Mouse (Mus musculus): ENCODE measurements around the gene Efhc2. TPM values are rescaled to one million over a fixed set of nuclear protein-coding genes. Genes with fewer than 3 reads are reported as not detected.

The Efhc2 gene
- total RNA-seq (2015) (0.22 TPM in 1 of 2 replicates, not detected in the other), total RNA-seq (2017) (0.10 TPM in 1 of 2 replicates, not detected in the other)

- ATAC-seq (replicated peaks; ENCODE audit: poor library complexity), result peak; percentile 58
Measured at GRCm38 (mm10) chrX:17319126-17319583, at the start of gene Efhc2. Gene Efhc2, minus strand, starts transcription at chrX:17319368.

- peak; percentile 76 for ATAC-seq (replicated peaks; ENCODE audit: poor library complexity)
Measured at GRCm38 (mm10) chrX:17365114-17365513, 45.9 kb upstream of the Efhc2 start.

GRCm38 (mm10) chrX:17300349-17300880 lies 18.8 kb downstream of the Efhc2 start:
- ATAC-seq (replicated peaks; ENCODE audit: poor library complexity), result peak; percentile 66

GRCm38 (mm10) chrX:17283899-17284298 lies 35.3 kb downstream of the Efhc2 start:
- no peak for ATAC-seq (replicated peaks; ENCODE audit: poor library complexity)

GRCm38 (mm10) chrX:17225141-17225540 lies 94.0 kb downstream of the Efhc2 start:
- ATAC-seq (replicated peaks; ENCODE audit: poor library complexity), result no peak

- ATAC-seq (replicated peaks; ENCODE audit: poor library complexity), result no peak
Measured at GRCm38 (mm10) chrX:17217451-17217850, 101.7 kb downstream of the Efhc2 start.

- no peak for ATAC-seq (replicated peaks; ENCODE audit: poor library complexity)
Measured at GRCm38 (mm10) chrX:17213515-17213914, 105.7 kb downstream of the Efhc2 start.

- no peak for ATAC-seq (replicated peaks; ENCODE audit: poor library complexity)
Measured at GRCm38 (mm10) chrX:17175748-17176147, 143.4 kb downstream of the Efhc2 start.

GRCm38 (mm10) chrX:17165638-17166037 lies 153.5 kb downstream of the Efhc2 start:
- ATAC-seq (replicated peaks; ENCODE audit: poor library complexity), result no peak
